Mouse (Mus musculus): ENCODE measurements around the gene Tex28.
"Not testable (repeated sequence)": the region's sequence is repeated elsewhere in the genome, so short reads cannot be mapped to it uniquely, and the experiment has no call there.

The Tex28 gene

DNA sequence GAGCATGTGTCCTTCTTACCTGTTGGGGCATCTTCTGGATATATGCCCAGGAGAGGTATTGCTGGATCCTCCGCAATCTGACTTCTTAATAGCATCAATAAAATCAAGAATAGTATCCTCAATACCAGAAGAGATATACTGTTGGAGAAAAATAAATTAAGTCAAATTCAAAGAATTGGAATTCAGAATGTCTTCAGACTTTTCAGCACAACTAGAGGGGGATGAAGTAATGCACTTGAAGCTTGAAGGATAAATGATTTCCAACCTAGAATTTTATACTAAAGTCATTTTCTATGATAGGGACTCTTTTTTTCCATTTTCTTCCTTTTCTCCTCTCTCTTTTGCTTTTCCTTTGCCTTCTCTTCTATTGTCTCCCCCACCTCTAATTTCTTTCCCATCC lies at the start of gene Tex28:
Tex28 (minus strand) TSS at position 101 of the 400 bp plus-strand sequence.
- no peak for DNase-seq (ENCODE audit: low read depth, low spot score)

DNA sequence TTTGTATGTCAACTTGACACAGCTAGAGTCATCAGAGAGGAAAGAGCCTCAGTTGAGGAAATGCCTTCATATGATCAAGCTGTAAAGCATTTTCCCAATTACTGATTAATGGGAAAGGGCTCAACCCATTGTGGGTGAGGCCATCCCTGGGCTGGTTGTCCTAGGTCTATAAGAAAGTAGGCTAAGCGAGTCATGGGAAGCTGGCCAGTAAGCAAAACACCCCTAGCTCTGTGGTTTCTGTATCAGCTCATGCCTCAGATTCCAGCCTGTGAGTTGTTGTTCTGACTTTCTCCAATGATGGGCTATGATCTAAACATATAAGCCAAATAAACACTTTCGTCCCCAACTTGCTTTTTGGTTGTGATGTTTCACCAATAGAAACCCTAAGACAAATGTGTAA lies 35.9 kb upstream of the Tex28 start:
- no peak for DNase-seq (ENCODE audit: low read depth, low spot score)

DNA sequence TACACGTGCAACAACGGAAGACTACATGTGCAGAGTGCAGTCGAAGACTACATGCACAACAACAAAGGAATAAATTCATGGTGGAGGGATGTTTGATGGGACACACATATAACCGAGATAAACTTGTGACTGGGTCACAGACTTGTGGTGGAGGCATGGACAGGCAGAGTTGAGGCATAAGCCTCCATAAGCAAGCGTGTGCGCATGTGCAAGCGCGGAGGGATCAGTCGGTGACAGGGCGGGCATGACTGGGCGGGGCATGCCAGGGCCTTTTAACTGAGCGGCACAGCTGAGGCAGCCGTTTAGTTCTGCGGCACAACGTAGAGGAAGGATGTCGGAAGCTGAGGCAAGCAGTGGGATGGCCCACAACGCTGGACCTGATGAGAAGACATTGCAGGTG lies 9.3 kb upstream of the Tex28 start, which contains the start of gene Tktl1:
Tktl1 (plus strand) TSS at position 301 of the 400 bp plus-strand sequence.
- no peak for DNase-seq (ENCODE audit: low read depth, low spot score)

DNA sequence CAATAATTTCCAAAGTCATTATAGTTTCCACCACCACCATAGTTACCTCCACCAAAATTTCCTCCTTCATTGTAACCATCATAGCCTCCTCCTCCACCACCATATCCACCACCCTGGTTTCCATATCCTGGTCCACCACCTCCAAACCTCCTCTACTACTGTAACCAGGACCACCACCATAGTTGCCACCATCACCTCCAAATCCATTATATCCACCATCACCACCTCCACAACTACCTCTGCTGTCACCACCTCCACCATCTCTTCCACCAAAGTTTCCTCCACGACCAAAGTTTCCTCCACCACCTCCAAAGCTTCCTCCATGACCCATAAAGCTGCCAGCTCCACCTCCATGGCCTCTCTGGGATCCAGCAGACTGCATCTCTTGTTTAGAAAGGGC lies 32.4 kb downstream of the Tex28 start, which contains the start of gene Mecp2:
Mecp2 (minus strand) TSS at position 101 of the 400 bp plus-strand sequence.
- DNase-seq (ENCODE audit: low read depth, low spot score): not testable (repeated sequence)

DNA sequence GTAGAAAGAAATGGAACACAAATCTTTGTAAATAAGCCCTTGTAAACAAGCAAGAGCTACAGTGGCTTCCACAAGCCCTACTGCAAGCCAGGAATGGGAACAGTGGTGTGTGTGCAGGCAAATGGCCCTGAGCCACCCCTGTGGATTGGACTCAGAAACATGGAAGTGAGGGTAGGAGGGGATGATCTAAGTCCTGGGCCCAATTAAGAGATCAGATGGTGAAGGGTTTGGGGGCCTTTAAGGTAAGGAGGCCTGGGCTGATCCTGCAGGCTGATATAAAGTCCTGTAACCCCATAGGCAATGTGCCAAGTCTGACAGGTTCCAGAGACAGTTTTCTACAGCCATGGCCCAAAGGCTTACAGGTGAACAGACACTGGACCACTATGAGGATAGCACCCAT lies 40.5 kb downstream of the Tex28 start, which contains the start of gene Opn1mw:
Opn1mw (plus strand) TSS at position 301 of the 400 bp plus-strand sequence.
- DNase-seq (ENCODE audit: low read depth, low spot score): no peak

DNA sequence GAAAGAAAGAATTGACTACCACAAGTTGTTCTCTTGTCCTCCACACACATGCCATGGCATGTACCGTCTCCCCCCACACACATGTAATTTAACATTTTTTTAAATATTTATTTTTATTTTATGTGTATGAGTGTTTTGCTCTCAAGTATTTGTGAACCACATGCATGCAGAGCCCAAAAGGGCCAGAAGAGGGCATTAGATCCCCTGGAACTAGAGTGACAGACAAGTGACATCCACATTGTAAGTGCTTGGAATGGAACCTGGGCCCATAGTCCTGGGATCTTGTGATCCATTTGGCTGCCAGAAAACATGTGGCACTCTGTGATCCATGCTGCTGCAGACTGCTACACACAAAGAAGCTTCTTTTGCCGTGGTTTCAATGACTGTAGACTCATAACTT lies 42.7 kb downstream of the Tex28 start:
- no peak for DNase-seq (ENCODE audit: low read depth, low spot score)

DNA sequence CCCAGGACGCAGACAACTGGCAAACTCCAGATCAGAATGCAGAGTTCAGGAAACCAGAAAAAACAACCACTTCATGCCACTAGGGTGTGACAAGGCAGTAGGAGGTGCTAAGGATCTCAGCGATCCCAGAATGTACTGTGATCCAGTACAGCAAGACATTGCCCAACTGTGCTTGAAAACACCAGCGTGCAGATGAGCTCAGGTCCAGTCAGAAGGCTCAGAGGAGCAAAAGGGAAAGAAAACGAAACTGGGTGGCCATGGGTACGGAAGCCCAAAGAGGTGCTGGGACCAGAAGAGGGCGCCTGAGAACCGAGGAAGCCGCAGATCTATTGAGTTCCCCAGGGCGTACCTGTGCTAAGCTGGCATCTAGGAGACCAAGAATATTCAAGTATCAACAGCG lies 52.1 kb downstream of the Tex28 start:
- peak; percentile 16 for DNase-seq (ENCODE audit: low read depth, low spot score)

DNA sequence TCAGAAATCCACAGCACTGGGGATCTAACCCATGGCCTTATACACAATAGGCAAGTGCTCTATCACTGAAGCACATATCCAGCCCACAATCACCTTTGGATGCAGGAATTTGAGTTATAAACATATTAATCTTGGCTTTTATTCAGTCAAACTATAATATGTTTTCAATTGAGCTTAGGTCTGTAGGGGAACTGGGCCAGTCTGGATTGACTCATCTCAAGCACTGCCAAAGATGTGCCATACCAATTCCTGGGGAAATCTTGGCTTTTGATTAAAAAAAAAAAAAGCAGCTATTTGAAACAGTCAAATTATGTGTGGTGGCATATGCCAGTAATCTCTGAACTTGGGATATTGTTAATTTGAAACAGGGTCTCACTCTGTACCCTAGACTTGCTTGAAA lies 53.6 kb downstream of the Tex28 start:
- no peak for DNase-seq (ENCODE audit: low read depth, low spot score)

DNA sequence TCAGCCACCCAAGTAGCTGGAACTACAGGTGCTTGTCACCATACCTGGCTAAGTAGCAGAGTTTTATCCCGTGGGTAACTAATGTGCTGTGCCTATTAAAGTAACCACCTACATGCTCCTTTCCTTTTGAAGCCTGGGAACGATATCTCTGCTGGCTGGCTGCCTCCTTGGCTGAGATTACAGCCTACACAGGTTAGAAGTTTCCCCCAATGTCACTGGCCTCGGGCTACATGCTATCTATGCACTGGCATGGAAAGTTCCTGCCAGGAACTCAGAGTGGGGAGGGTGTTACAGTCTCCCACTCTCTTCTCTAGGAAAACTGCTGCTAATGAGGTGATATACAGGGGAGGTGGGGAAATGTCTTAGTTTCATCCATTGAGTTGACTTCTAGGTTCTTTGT lies 58.9 kb downstream of the Tex28 start:
- no peak for DNase-seq (ENCODE audit: low read depth, low spot score)

DNA sequence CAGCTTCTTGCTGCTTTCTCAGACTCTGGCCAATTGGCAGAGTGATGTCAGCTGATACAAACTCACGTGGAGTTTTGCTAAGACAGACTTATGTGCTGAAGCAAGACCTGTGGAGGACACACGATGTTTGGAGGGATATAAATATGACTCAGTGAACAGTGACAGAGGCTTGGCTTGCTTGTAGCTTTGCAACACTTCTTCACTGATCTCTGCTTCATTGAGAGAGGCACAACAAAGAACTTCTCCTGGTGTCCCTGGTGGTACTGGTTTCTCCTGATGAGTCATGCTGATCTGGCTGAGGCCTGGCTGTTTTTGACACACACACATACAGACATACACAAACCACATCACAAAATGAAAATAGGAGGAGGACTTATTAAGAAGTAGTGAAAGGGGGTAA lies 61.7 kb downstream of the Tex28 start:
- DNase-seq (ENCODE audit: low read depth, low spot score): no peak

DNA sequence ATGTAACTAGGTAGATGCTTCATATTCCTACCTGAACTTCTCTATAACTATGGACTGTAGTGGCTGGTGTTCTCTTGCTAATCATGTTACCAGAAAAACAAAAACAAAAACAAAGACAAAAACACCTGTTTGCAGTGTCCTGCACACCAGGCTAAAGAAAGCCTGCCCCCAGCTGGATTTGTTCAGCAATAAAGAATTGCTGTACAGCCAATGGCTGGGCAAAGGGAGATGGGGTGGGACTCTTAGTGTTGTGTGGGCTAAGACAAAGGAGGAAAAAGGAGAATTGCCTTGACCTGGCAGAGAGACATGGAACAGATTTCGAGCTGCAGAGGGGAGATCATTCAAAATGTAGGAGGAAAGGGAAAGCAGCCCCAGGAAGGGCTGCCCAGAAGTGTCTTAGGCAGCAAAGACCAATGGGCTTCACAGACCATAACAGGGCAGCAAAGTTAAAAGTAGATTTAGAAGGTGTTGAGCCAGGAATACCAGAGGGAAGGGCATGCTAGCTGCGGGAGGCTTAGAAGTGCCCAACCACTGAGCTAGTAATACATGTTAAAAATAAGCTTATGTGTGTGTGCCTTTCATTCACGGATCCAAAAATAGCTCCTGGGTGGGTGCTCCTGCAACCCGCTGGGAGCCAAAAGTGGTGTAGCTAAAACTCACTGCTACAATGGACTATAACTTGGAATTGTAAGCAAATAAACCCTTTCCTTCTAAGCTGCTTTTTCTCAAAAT lies 64.0 kb downstream of the Tex28 start:
- no peak for DNase-seq (ENCODE audit: low read depth, low spot score)
